Mouse (Mus musculus) lung, embryonic 14.5 days (tissue): ENCODE results near the gene Olfr553. TPM values are rescaled to one million over a fixed set of nuclear protein-coding genes. Genes with fewer than 3 reads are reported as not detected.

ENCODE experiments used
- ATAC-seq: fragments of 200-750 bp; cut with Nextera tagmentation; 2 replicates; pipeline ENCODE4 v1.8.0; 2017; ENCODE audit warnings: mild to moderate bottlenecking, moderate TSS enrichment, moderate library complexity; ENCODE audit not compliant: insufficient read depth
- DNase-seq: peaks from one replicate; pipeline ENCODE4 v3.0.0-alpha.2; 2015
- H3K27ac ChIP-seq: fragments of 300-500 bp; sonication (generic); 2 replicates; pipeline ENCODE4 v1.5.1; 2014; ENCODE audit warnings: low read depth, mild to moderate bottlenecking, moderate library complexity
- H3K27me3 ChIP-seq: fragments of 300-500 bp; sonication (generic); 2 replicates; pipeline ENCODE4 v1.6.1; 2014; ENCODE audit warnings: low read length, control low read depth; ENCODE audit not compliant: insufficient read depth
- H3K36me3 ChIP-seq: fragments of 300-500 bp; sonication (generic); 2 replicates; pipeline ENCODE4 v1.6.1; 2014; ENCODE audit warnings: control low read depth; ENCODE audit not compliant: insufficient read depth
- H3K4me1 ChIP-seq: fragments of 300-500 bp; sonication (generic); 2 replicates; pipeline ENCODE4 v1.6.1; 2014; ENCODE audit warnings: antibody characterized with exemption, control low read depth; ENCODE audit not compliant: insufficient read depth
- H3K4me2 ChIP-seq: fragments of 300-500 bp; sonication (generic); 2 replicates; pipeline ENCODE4 v1.6.1; 2014; ENCODE audit warnings: mild to moderate bottlenecking
- H3K4me3 ChIP-seq: fragments of 300-500 bp; sonication (generic); 2 replicates; pipeline ENCODE4 v1.5.1; 2014; ENCODE audit warnings: low read depth, low read length
- H3K9ac ChIP-seq: fragments of 300-500 bp; sonication (generic); 2 replicates; pipeline ENCODE4 v1.6.1; 2014
- H3K9me3 ChIP-seq: fragments of 300-500 bp; sonication (generic); 2 replicates; pipeline ENCODE4 v1.6.1; 2016; ENCODE audit warnings: low read depth, low read length, control low read depth
- CTCF ChIP-seq: IDR thresholded peaks from 2 replicates; pipeline ENCODE4 v1.5.1; 2016; ENCODE audit warnings: antibody characterized with exemption, low read depth
- WGBS: fragments of 180-500 bp; shearing (Covaris S2); extraction: QIAGEN DNeasy Blood & Tissue Kit; methylation state at CpG from one replicate; pipeline ENCODE4 v1.1.7; 2014; 5-methylcytosine and 5-hydroxymethylcytosine counted together
- polyA plus RNA-seq: library from polyadenylated mRNA; unstranded; fragments of >200 nt; fragmentation: Nextera tagmentation; extraction: Ambion mirVana; gene quantifications from 2 replicates; pipeline ENCODE4 v1.2.1, GENCODE M21; 2014

Olfr553 gene
- polyA plus RNA-seq, 1 experiment from 2014 or later: not detected

DNA sequence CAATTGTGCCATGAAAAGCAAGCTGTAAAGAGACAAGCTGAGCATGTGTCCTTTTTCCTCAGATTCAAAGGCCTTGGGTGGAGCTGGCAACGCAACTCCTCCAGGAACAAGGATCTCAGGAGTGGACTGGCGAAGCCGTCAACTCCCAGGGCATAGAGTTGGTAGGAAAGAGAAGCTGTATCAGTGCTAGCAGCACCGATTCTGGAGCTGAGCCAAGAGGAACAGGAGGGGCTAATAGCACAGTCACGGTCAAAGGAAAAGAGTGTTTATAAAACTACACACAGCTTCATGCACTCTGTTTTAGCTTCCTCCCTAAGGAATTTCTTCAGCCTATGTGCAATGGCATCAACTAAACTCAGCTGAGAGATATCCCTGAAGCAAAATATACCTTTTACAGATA, 1.6 kb upstream of the Olfr553 start:
- no peak overlapping the region for H3K27ac ChIP-seq
- no peaks in the 10 kb centered on the region for H3K27me3 ChIP-seq
- H3K36me3 ChIP-seq: no peaks in the 10 kb centered on the region
- no peak for TF ChIP-seq CTCF
- no peak overlapping the region for H3K9ac ChIP-seq
- H3K9me3 ChIP-seq: no peaks in the 10 kb centered on the region
- no peak overlapping the region for H3K4me2 ChIP-seq
- WGBS: 30% methylated on average over 5 of the region's 5 CpGs
- no peak overlapping the region for H3K4me3 ChIP-seq
- peak; percentile 66; the same call in 1 of the 2 replicates for ATAC-seq
- DNase-seq: peak; percentile 73
- H3K4me1 ChIP-seq: no peaks in the 10 kb centered on the region

GRCm38 (mm10) chr7:102597378-102598031, 20.5 kb downstream of the Olfr553 start, which contains the start of gene Olfr552:
Olfr552 (plus strand) TSS chr7:102597770.
- H3K27me3 ChIP-seq: no peaks in the 10 kb centered on the region
- no peaks in the 10 kb centered on the region for H3K4me1 ChIP-seq
- TF ChIP-seq CTCF: no peak
- H3K9me3 ChIP-seq: no peaks in the 10 kb centered on the region
- H3K4me3 ChIP-seq: no peak within 1 kb of the TSS
- 50% methylated on average over 1 of the region's 1 CpGs for whole genome bisulfite sequencing
- DNase-seq (no peak), ATAC-seq (no peak)
- no peak within 1 kb of the TSS for H3K9ac ChIP-seq
- H3K36me3 ChIP-seq: no peaks in the 10 kb centered on the region
- H3K4me2 ChIP-seq: no peak within 1 kb of the TSS
- H3K27ac ChIP-seq: no peak within 1 kb of the TSS

DNA sequence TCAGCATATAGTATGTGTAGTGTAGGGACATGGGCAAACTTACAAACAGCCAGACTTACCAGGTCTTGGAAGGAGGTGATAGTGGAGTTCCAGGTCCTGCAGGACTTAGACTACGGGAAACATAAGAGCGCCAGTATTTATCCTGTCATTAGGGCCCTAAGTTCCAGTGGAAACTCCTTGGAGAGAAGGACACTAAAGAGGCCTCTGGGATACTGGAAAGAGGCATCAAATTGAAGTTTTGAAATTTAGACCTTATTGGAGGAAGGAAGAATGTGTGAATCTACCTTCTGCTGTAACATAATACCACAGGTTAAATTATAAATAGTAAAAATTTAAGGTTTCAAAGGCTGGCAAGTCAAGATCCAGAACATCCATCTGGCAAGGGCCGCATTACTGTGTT, 26.2 kb downstream of the Olfr553 start, which contains the start of gene Olfr551:
TSS of gene Olfr551 (minus strand) at position 101 of the 400 bp plus-strand sequence.
- TF ChIP-seq CTCF: no peak
- no peak within 1 kb of the TSS for H3K4me2 ChIP-seq
- WGBS: 85% methylated on average over 3 of the region's 3 CpGs
- no peak within 1 kb of the TSS for H3K9ac ChIP-seq
- H3K27ac ChIP-seq: no peak within 1 kb of the TSS
- H3K9me3 ChIP-seq: no peaks in the 10 kb centered on the region
- no peak for DNase-seq
- H3K4me3 ChIP-seq: no peak within 1 kb of the TSS
- H3K4me1 ChIP-seq: no peaks in the 10 kb centered on the region
- H3K36me3 ChIP-seq: no peaks in the 10 kb centered on the region
- no peaks in the 10 kb centered on the region for H3K27me3 ChIP-seq
- no peak for ATAC-seq

- Histone ChIP-seq H3K9ac (no peak overlapping the region), H3K36me3 (no peaks in the 10 kb centered on the region), H3K4me3 (no peak overlapping the region), H3K4me2 (no peak overlapping the region), H3K4me1 (no peaks in the 10 kb centered on the region), H3K9me3 (no peaks in the 10 kb centered on the region), H3K27me3 (no peaks in the 10 kb centered on the region), H3K27ac (no peak overlapping the region)
- 58% methylated on average over 6 of the region's 6 CpGs for WGBS
- DNase-seq (no peak), ATAC-seq (no peak)
- no peak for TF ChIP-seq CTCF
These were observed 42.0 kb downstream of the Olfr553 start for GRCm38 (mm10) chr7:102575998-102576397.

- no peaks in the 10 kb centered on the region for H3K4me1 ChIP-seq
- H3K9ac ChIP-seq: no peak overlapping the region
- TF ChIP-seq CTCF: no peak
- no peak overlapping the region for H3K4me3 ChIP-seq
- H3K4me2 ChIP-seq: no peak overlapping the region
- ATAC-seq: no peak
- DNase-seq: peak; percentile 7
- H3K27ac ChIP-seq: no peak overlapping the region
- no peaks in the 10 kb centered on the region for H3K36me3 ChIP-seq
- WGBS: 45% methylated on average over 3 of the region's 3 CpGs
- no peaks in the 10 kb centered on the region for H3K27me3 ChIP-seq
- H3K9me3 ChIP-seq: no peaks in the 10 kb centered on the region
These were observed 44.7 kb downstream of the Olfr553 start for GRCm38 (mm10) chr7:102573174-102573830.

DNA sequence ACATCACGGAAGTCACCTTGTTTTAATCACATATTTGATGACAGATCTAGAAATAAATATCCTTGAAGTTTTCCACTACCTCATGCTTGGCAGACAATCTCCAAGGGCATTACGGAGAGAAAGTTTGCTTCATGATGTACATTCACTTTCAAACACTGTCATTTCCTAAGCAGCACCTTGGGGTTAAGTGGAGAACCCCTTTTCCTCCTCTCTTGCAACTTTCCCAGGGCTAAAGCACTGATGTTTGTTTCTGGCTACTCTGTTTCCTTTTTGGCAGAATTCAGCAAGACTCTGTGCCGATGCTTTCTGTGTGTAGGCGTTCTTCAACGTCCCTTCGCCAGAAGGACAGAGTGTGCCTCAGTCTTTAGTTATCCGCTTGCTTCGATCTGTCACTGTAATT, 46.9 kb downstream of the Olfr553 start, which contains the start of gene Olfr550:
TSS of gene Olfr550 (plus strand) at position 301 of the 400 bp plus-strand sequence.
- Histone ChIP-seq H3K27me3 (no peaks in the 10 kb centered on the region), H3K36me3 (no peaks in the 10 kb centered on the region), H3K9ac (no peak within 1 kb of the TSS), H3K4me3 (no peak within 1 kb of the TSS), H3K4me2 (no peak within 1 kb of the TSS), H3K4me1 (no peaks in the 10 kb centered on the region), H3K27ac (no peak within 1 kb of the TSS), H3K9me3 (no peaks in the 10 kb centered on the region)
- TF ChIP-seq CTCF: no peak
- WGBS: 78% methylated on average over 8 of the region's 8 CpGs
- ATAC-seq (no peak), DNase-seq (no peak)

DNA sequence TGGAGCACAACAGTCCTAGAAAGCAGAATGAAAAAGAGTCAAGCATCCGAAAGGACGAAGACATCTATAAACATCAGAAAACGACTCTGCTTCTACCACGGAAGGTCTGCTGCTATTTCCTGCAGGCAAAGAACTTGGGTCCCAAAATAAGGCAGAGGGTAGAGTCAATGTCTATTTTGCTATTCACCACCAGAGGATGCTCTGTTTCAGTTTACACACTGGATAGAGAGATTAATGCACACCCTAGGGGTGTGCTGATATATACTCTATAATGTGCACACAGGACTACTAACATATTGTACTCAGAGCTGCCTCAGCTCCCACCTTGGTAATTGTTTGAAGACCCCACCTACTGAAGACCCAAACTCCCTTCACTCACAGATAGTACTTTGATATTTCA, 51.8 kb downstream of the Olfr553 start:
- no peaks in the 10 kb centered on the region for H3K27me3 ChIP-seq
- TF ChIP-seq CTCF: no peak
- H3K4me1 ChIP-seq: no peaks in the 10 kb centered on the region
- no peak overlapping the region for H3K4me3 ChIP-seq
- no peaks in the 10 kb centered on the region for H3K9me3 ChIP-seq
- no peak overlapping the region for H3K27ac ChIP-seq
- no peak for ATAC-seq
- DNase-seq: no peak
- 63% methylated on average over 4 of the region's 4 CpGs for WGBS
- no peak overlapping the region for H3K9ac ChIP-seq
- no peaks in the 10 kb centered on the region for H3K36me3 ChIP-seq
- no peak overlapping the region for H3K4me2 ChIP-seq
